Mouse (Mus musculus) heart, postnatal 0 days (tissue): ENCODE results near the gene Bcam.

Experiments used
- CTCF ChIP-seq: IDR thresholded peaks from 2 replicates; pipeline ENCODE4 v1.5.1; 2016; ENCODE audit warnings: antibody characterized with exemption, control low read depth, low read depth
- EP300 ChIP-seq: IDR thresholded peaks from 2 replicates; pipeline ENCODE4 v1.6.1; 2016; ENCODE audit warnings: antibody characterized with exemption, low read depth

DNA sequence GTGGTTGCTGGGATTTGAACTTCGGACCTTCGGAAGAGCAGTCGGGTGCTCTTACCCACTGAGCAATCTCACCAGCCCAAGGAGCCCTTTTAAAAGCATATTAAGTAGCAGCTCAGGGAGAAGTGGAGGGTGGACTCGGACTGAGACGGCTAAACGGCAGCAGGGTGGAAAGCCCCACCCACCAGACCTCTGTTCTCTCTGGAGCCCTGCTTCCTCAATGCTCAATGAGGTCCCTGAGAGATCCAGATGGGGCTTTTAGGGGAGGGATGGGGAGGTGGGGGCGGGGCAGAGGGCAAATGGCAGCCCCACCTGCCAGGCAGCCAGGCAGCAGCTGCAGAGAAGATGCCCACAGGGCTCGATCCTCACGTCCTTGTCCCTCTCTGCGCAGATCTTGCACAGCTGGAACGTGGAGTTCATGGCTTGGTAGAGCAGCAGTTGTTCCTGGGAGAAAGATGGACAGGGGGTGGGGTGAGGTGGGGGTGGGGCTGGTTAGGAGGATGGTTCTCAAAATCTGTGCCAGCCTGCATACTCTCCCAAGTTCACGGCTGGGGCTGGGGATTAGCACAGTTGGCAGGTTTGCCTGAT is 15.2 kb upstream of the Bcam start:
- no peak for TF ChIP-seq CTCF
- no peak for TF ChIP-seq EP300
